Mouse (Mus musculus) stomach, embryonic 14.5 days (tissue): ENCODE measurements around the gene Gm5108. TPM values are rescaled to one million over a fixed set of nuclear protein-coding genes. Genes with fewer than 3 reads are reported as not detected.

Experiments
- ATAC-seq: fragments of 200-750 bp; cut with Nextera tagmentation; 2 replicates; pipeline ENCODE4 v1.8.0; 2017; ENCODE audit warnings: low read depth, moderate TSS enrichment; ENCODE audit not compliant: insufficient number of reproducible peaks, insufficient read depth, low FRiP score
- H3K27ac ChIP-seq: fragments of 300-500 bp; sonication (generic); 2 replicates; pipeline ENCODE4 v1.5.1; 2014; ENCODE audit warnings: mild to moderate bottlenecking, low read length, moderate library complexity, mixed read lengths
- H3K27me3 ChIP-seq: fragments of 300-500 bp; sonication (generic); 2 replicates; pipeline ENCODE4 v1.6.1; 2014; ENCODE audit warnings: low read length, control low read depth, mixed read lengths; ENCODE audit not compliant: control insufficient read depth, insufficient read depth
- H3K36me3 ChIP-seq: fragments of 300-500 bp; sonication (generic); 2 replicates; pipeline ENCODE4 v1.6.1; 2014; ENCODE audit warnings: mild to moderate bottlenecking, control low read depth, low read length, moderate library complexity, mixed read lengths; ENCODE audit not compliant: control insufficient read depth, insufficient read depth
- H3K4me1 ChIP-seq: fragments of 300-500 bp; sonication (generic); 2 replicates; pipeline ENCODE4 v1.6.1; 2014; ENCODE audit warnings: low read length, control low read depth, mixed read lengths; ENCODE audit not compliant: control insufficient read depth, insufficient read depth
- H3K4me2 ChIP-seq: fragments of 300-500 bp; sonication (generic); replicated peaks from 2 replicates; pipeline ENCODE4 v1.6.1; 2014; ENCODE audit warnings: low read depth, low read length, control low read depth
- H3K4me3 ChIP-seq: fragments of 300-500 bp; sonication (generic); 2 replicates; pipeline ENCODE4 v1.5.1; 2014; ENCODE audit warnings: low read depth, low read length, control low read depth
- H3K9ac ChIP-seq: fragments of 300-500 bp; sonication (generic); replicated peaks from 2 replicates; pipeline ENCODE4 v1.6.1; 2014; ENCODE audit warnings: low read depth, mild to moderate bottlenecking, control low read depth, low read length, moderate library complexity, mixed read lengths
- H3K9me3 ChIP-seq: fragments of 300-500 bp; sonication (generic); 2 replicates; pipeline ENCODE4 v1.6.1; 2016; ENCODE audit warnings: low read depth, low read length, control low read depth; ENCODE audit not compliant: control insufficient read depth
- WGBS: fragments of 180-500 bp; shearing (Covaris S2); extraction: QIAGEN DNeasy Blood & Tissue Kit; methylation state at CpG from one replicate; pipeline ENCODE4 v1.1.7; 2014; 5-methylcytosine and 5-hydroxymethylcytosine counted together
- polyA plus RNA-seq: library from polyadenylated mRNA; unstranded; fragments of >200 nt; fragmentation: Nextera tagmentation; extraction: Ambion mirVana; gene quantifications from 2 replicates; pipeline ENCODE4 v1.2.1, GENCODE M21; 2014

The Gm5108 gene
- polyA plus RNA-seq, 1 experiment from 2014 or later = not detected

DNA sequence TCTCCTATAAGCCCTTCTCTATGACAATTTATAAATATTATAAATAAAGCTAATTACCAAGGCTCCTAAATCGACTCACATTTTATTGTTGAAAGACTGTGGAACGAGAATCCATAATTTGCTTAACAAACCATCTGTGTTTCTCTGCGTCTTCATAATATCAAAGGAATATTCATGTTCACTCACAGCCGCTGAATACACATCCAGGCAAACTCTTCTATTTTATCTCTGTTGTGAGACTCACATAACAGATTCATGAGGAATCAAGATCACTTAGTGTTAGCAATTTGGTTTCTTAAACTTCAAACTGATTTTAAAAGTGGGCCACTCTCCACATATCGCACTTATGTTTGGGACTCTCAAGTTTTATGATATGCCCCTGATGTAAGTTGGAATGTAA lies 6.6 kb downstream of the Gm5108 start:
- Histone ChIP-seq H3K9me3 (no peaks in the 10 kb centered on the region), H3K9ac (no peak overlapping the region), H3K36me3 (no peaks in the 10 kb centered on the region), H3K27ac (no peak overlapping the region), H3K4me1 (no peaks in the 10 kb centered on the region), H3K4me3 (no peak overlapping the region), H3K4me2 (no peak overlapping the region), H3K27me3 (no peaks in the 10 kb centered on the region)
- no peak for ATAC-seq
- WGBS = 90% methylated on average over 5 of the region's 5 CpGs

DNA sequence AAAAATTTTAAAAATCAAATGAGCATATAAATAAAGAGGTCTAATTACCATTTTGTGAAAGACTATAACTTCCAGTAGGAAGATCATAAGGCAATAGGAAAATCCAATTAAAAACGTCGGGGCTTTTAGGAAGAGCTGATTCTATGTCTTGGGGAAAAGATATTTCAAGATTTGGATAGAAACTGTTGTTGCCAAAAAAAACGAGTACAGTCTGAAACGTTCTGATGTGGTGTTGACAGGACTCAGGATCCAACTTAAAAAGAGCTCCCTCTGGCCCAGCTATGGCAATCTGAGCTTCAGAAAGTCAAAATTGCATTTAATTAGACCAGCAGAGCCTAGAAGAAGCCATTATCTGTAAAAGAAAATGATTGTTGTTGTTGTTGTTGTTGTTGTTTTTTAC lies 12.6 kb downstream of the Gm5108 start:
- H3K27me3 ChIP-seq = no peaks in the 10 kb centered on the region
- no peaks in the 10 kb centered on the region for H3K9me3 ChIP-seq
- WGBS = 83% methylated on average over 4 of the region's 4 CpGs
- no peak overlapping the region for H3K4me2 ChIP-seq
- H3K9ac ChIP-seq = no peak overlapping the region
- H3K27ac ChIP-seq = no peak overlapping the region
- H3K4me1 ChIP-seq = no peaks in the 10 kb centered on the region
- no peaks in the 10 kb centered on the region for H3K36me3 ChIP-seq
- no peak for ATAC-seq
- H3K4me3 ChIP-seq = no peak overlapping the region

DNA sequence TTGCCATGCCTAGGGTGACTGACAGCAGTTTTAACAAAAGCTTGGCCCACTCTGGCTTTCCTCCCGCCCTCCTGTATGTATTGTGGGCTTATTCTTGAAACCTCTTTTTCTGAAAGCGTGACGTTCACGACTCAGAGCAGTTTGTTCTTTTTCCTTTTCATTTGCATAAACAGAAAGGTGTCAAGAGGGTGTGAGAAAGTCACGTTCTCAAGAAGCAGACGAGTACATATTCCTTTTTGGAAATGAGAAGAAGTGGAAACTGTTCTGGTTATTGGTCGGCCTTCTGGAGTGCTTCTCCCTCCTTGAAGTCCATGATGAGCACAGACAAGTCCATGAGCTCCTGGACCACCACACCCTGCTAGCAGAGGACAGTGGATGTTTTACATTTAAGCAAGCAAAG lies 14.0 kb downstream of the Gm5108 start:
- no peak for ATAC-seq

GRCm38 (mm10) chr5:67961708-67962629 lies 20.5 kb downstream of the Gm5108 start:
- Histone ChIP-seq H3K27me3 (no peaks in the 10 kb centered on the region), H3K4me2 (no peak overlapping the region), H3K9ac (no peak overlapping the region), H3K4me1 (no peaks in the 10 kb centered on the region), H3K4me3 (no peak overlapping the region), H3K27ac (no peak overlapping the region), H3K9me3 (no peaks in the 10 kb centered on the region), H3K36me3 (no peaks in the 10 kb centered on the region)
- ATAC-seq = no peak
- 73% methylated on average over 7 of the region's 7 CpGs for WGBS

More for the DNA sequence above, 14.0 kb downstream of the Gm5108 start:
- no peak overlapping the region for H3K27ac ChIP-seq
- no peak overlapping the region for H3K9ac ChIP-seq
- H3K36me3 ChIP-seq = no peaks in the 10 kb centered on the region
- H3K4me2 ChIP-seq = no peak overlapping the region
- no peaks in the 10 kb centered on the region for H3K9me3 ChIP-seq
- H3K27me3 ChIP-seq = no peaks in the 10 kb centered on the region
- no peaks in the 10 kb centered on the region for H3K4me1 ChIP-seq
- WGBS = 77% methylated on average over 7 of the region's 7 CpGs
- H3K4me3 ChIP-seq = no peak overlapping the region

GRCm38 (mm10) chr5:67969536-67969935 lies 28.1 kb downstream of the Gm5108 start:
- WGBS = 79% methylated on average over 7 of the region's 7 CpGs
- H3K36me3 ChIP-seq = no peaks in the 10 kb centered on the region
- H3K4me3 ChIP-seq = no peak overlapping the region
- no peaks in the 10 kb centered on the region for H3K9me3 ChIP-seq
- no peaks in the 10 kb centered on the region for H3K27me3 ChIP-seq
- no peak for ATAC-seq
- no peak overlapping the region for H3K27ac ChIP-seq
- no peaks in the 10 kb centered on the region for H3K4me1 ChIP-seq
- H3K9ac ChIP-seq = no peak overlapping the region
- H3K4me2 ChIP-seq = no peak overlapping the region

GRCm38 (mm10) chr5:67981946-67982526 lies 40.6 kb downstream of the Gm5108 start:
- ATAC-seq = no peak
- no peak overlapping the region for H3K9ac ChIP-seq
- 63% methylated on average over 3 of the region's 3 CpGs for WGBS
- H3K4me1 ChIP-seq = no peaks in the 10 kb centered on the region
- H3K27ac ChIP-seq = no peak overlapping the region
- H3K9me3 ChIP-seq = no peaks in the 10 kb centered on the region
- no peak overlapping the region for H3K4me2 ChIP-seq
- H3K36me3 ChIP-seq = no peaks in the 10 kb centered on the region
- H3K27me3 ChIP-seq = no peaks in the 10 kb centered on the region
- H3K4me3 ChIP-seq = no peak overlapping the region

- H3K27ac ChIP-seq = no peak overlapping the region
- H3K27me3 ChIP-seq = no peaks in the 10 kb centered on the region
- H3K36me3 ChIP-seq = no peaks in the 10 kb centered on the region
- no peaks in the 10 kb centered on the region for H3K4me1 ChIP-seq
- no peak overlapping the region for H3K9ac ChIP-seq
- no peaks in the 10 kb centered on the region for H3K9me3 ChIP-seq
- no peak overlapping the region for H3K4me3 ChIP-seq
- no peak overlapping the region for H3K4me2 ChIP-seq
- no peak for ATAC-seq
Observed at GRCm38 (mm10) chr5:67990426-67990825, 49.0 kb downstream of the Gm5108 start.

- H3K9ac ChIP-seq = no peak overlapping the region
- no peaks in the 10 kb centered on the region for H3K9me3 ChIP-seq
- ATAC-seq = no peak
- no peaks in the 10 kb centered on the region for H3K4me1 ChIP-seq
- no peaks in the 10 kb centered on the region for H3K27me3 ChIP-seq
- H3K4me3 ChIP-seq = no peak overlapping the region
- H3K27ac ChIP-seq = no peak overlapping the region
- 91% methylated on average over 6 of the region's 6 CpGs for WGBS
- no peaks in the 10 kb centered on the region for H3K36me3 ChIP-seq
- H3K4me2 ChIP-seq = no peak overlapping the region
Observed at GRCm38 (mm10) chr5:68002611-68003010, 61.1 kb downstream of the Gm5108 start.
